9 mouse cellular contexts compared by ENCODE assay signal in genomic region chr11:95000548-95000947, GRCm38 (mm10). TPM values are rescaled to one million over a fixed set of nuclear protein-coding genes. Genes with fewer than 3 reads are reported as not detected.
DNase-seq lines count a peak whose midpoint lies in the region; ATAC-seq and TF ChIP-seq lines count a peak whose summit lies in the region.
"Had no signal": no experiment of that assay in that cellular context is flagged by ENCODE, and none has a peak within 500 bp of the region (broad histone marks: within the 10 kb centered on the region; RNA-seq: fewer than 3 reads in every experiment).

No protein-coding gene starts in this region.

- no peaks in the 10 kb centered on the region for H3K9me3 ChIP-seq in forebrain, embryonic 13.5 days (replicated peaks)

- WGBS in forebrain, embryonic 13.5 days, result 50% methylated on average over 4 of the region's 4 CpGs
- 7% methylated on average over 4 of the region's 4 CpGs for WGBS in lung, adult 2 months
- WGBS in olfactory bulb, adult 2 months, result 37% methylated on average over 4 of the region's 4 CpGs

- H3K4me1 ChIP-seq in forebrain, embryonic 13.5 days, result peaks cover 45% of the 10 kb centered on the region
- H3K4me1 ChIP-seq in lung, adult 2 months (ENCODE audit: control insufficient read depth, insufficient read depth, low read length), result peaks cover 18% of the 10 kb centered on the region
- peaks cover 56% of the 10 kb centered on the region for H3K4me1 ChIP-seq in olfactory bulb, adult 2 months (ENCODE audit: control insufficient read depth, insufficient read depth, low read length)

- DNase-seq in 416B (ENCODE audit: low read depth), result peak; percentile 91
- peak; percentile 43 for DNase-seq in Muller cell, postnatal 12 days (ENCODE audit: inconsistent ontology term)
- DNase-seq in kidney, adult 11 months, result peak; percentile 66
- no peak for DNase-seq in lung, adult 2 months
- no peak for DNase-seq in right cerebral cortex, postnatal 25 days
- DNase-seq in ovary, postnatal 14 days (ENCODE audit: low spot score), result no peak

- peak overlapping the region; percentile 10; the same call in 1 of the 2 replicates for H3K4me2 ChIP-seq in forebrain, embryonic 13.5 days

- H3K27ac ChIP-seq in forebrain, embryonic 13.5 days, result peak overlapping the region; percentile 77
- H3K27ac ChIP-seq in olfactory bulb, adult 2 months (ENCODE audit: insufficient read depth, low read depth, low read length), result 0 out of 2 replicates have a peak overlapping the region, but pooled peaks have one; percentile 1

- H3K4me3 ChIP-seq in forebrain, embryonic 13.5 days, result no peak overlapping the region
- no peak overlapping the region for H3K4me3 ChIP-seq in lung, adult 2 months (replicated peaks; ENCODE audit: extremely low read depth, low read depth, low read length)
- H3K4me3 ChIP-seq in olfactory bulb, adult 2 months (ENCODE audit: insufficient read depth, low read depth, low read length), result no peak overlapping the region

- peaks cover 93% of the 10 kb centered on the region for H3K36me3 ChIP-seq in forebrain, embryonic 13.5 days (ENCODE audit: poor library complexity, severe bottlenecking)

- peak; percentile 27; the same call in 1 of the 2 replicates for TF ChIP-seq POLR2A in lung, adult 2 months (IDR thresholded peaks at IDR 0.05; ENCODE audit: borderline replicate concordance, extremely low read depth, low read depth, low read length)
- TF ChIP-seq POLR2A in olfactory bulb, adult 2 months (IDR thresholded peaks at IDR 0.05; ENCODE audit: insufficient read depth, low read depth, low read length), result no peak

- H3K27me3 ChIP-seq in forebrain, embryonic 13.5 days, result no peaks in the 10 kb centered on the region

- H3K9ac ChIP-seq in forebrain, embryonic 13.5 days, result peak overlapping the region; percentile 36; the same call in 1 of the 2 replicates

- TF ChIP-seq CTCF in lung, adult 2 months (IDR thresholded peaks at IDR 0.05; ENCODE audit: insufficient read depth, low read length), result no peak
- TF ChIP-seq CTCF in olfactory bulb, adult 2 months (IDR thresholded peaks at IDR 0.05; ENCODE audit: insufficient read depth, low read depth, low read length), result no peak

- ATAC-seq in forebrain, embryonic 13.5 days, result no peak; the same call in 1 of the 2 replicates

RNA-seq across cellular contexts. Expression of gene Samd14, which starts 9.1 kb away (rescaled TPM):
- polyA plus RNA-seq in forebrain, embryonic 13.5 days (2015; fragmentation: Nextera tagmentation; extraction: Ambion mirVana), result 89.2 and 95.0 TPM in 2 replicates
- 5.9 and 7.0 TPM in 2 replicates for polyA plus RNA-seq in lung, adult 2 months (2012; rRNA removed)
- polyA plus RNA-seq in olfactory bulb, adult 2 months (2012; ENCODE audit: insufficient read depth, insufficient read length, low replicate concordance, missing spikeins), result not detected in 2 replicates

RNA-seq across cellular contexts. Expression of gene Ppp1r9b, which starts 9.7 kb away (rescaled TPM):
- polyA plus RNA-seq in forebrain, embryonic 13.5 days (2015; fragmentation: Nextera tagmentation; extraction: Ambion mirVana), result 15.8 and 16.3 TPM in 2 replicates
- polyA plus RNA-seq in lung, adult 2 months (2012; rRNA removed), result 58.7 and 67.7 TPM in 2 replicates
- polyA plus RNA-seq in olfactory bulb, adult 2 months (2012; ENCODE audit: insufficient read depth, insufficient read length, low replicate concordance, missing spikeins), result 129 TPM in 1 of 2 replicates, not detected in the other

RNA-seq across cellular contexts. Expression of gene Sgca, which starts 24.4 kb away (rescaled TPM):
- not detected in 2 replicates for polyA plus RNA-seq in forebrain, embryonic 13.5 days (2015; fragmentation: Nextera tagmentation; extraction: Ambion mirVana)
- 19.9 and 54.4 TPM in 2 replicates for polyA plus RNA-seq in lung, adult 2 months (2012; rRNA removed)
- polyA plus RNA-seq in olfactory bulb, adult 2 months (2012; ENCODE audit: insufficient read depth, insufficient read length, low replicate concordance, missing spikeins), result not detected in 2 replicates
- polyA plus RNA-seq: liver, adult 2 months had no signal

RNA-seq across cellular contexts. Expression of gene Hils1, which starts 33.2 kb away (rescaled TPM):
- polyA plus RNA-seq in forebrain, embryonic 13.5 days (2015; fragmentation: Nextera tagmentation; extraction: Ambion mirVana), result not detected in 2 replicates
- polyA plus RNA-seq in lung, adult 2 months (2012; rRNA removed), result not detected in 2 replicates
- polyA plus RNA-seq in olfactory bulb, adult 2 months (2012; ENCODE audit: insufficient read depth, insufficient read length, low replicate concordance, missing spikeins), result not detected in 2 replicates
- polyA plus RNA-seq: liver, adult 2 months had no signal

RNA-seq across cellular contexts. Expression of gene Pdk2, which starts 40.6 kb away (rescaled TPM):
- polyA plus RNA-seq in forebrain, embryonic 13.5 days (2015; fragmentation: Nextera tagmentation; extraction: Ambion mirVana), result 19.7 and 20.2 TPM in 2 replicates
- 53.0 and 67.3 TPM in 2 replicates for polyA plus RNA-seq in lung, adult 2 months (2012; rRNA removed)
- polyA plus RNA-seq in olfactory bulb, adult 2 months (2012; ENCODE audit: insufficient read depth, insufficient read length, low replicate concordance, missing spikeins), result not detected in 2 replicates

Comparison
In these comparisons a context has a peak if more than half of its experiments do, and no peak if none do; other contexts are left out.
1. DNase-seq: peak in 416B (single experiment), Muller cell, postnatal 12 days (single experiment) and kidney, adult 11 months (single experiment); none in lung, adult 2 months (single experiment), right cerebral cortex, postnatal 25 days (single experiment) and ovary, postnatal 14 days (single experiment).
2. RNA of gene Sgca, which starts 24.4 kb away (polyA plus RNA-seq): 19.9 to 54.4 TPM in lung, adult 2 months; not detected in forebrain, embryonic 13.5 days and not detected in olfactory bulb, adult 2 months; every median in the first group is over 10 times any median in the second.